Mouse (Mus musculus) megakaryocyte-erythroid progenitor cell, adult 5 weeks (primary cell): ENCODE measurements around the gene Btbd35f20. TPM values are rescaled to one million over a fixed set of nuclear protein-coding genes. Genes with fewer than 3 reads are reported as not detected.

Experiments used
- polyA plus RNA-seq: library from polyadenylated mRNA; stranded (reverse); fragments of >175 nt; gene quantifications from 2 replicates; pipeline ENCODE4 v1.2.3, GENCODE M21; 2012

Gene Btbd35f20
- polyA plus RNA-seq: not detected in 2 replicates

DNA sequence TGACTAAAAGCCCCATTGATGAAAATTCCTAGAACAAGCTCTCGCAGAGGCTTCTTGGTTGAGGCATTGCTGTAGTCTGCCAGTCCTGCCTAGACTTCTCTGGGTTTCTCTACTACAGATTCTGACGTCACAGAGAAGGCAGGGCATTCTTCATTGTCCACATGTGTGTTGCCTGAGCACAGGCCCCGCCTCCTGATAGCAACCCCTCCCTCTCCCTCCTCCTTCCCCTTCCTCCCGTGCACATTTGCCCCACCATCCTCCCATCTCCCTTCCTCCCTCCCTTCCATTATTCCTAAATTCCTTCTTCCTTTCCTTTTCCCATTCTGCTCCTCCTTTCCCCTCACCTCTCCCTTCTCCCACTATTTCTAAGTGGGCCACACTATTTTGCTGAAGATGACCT is at the start of gene Btbd35f20:
Btbd35f20 (minus strand) TSS at position 101 of the 400 bp plus-strand sequence.

Other genes with a start within 250 kb of the Btbd35f20 start
- gene Btbd35f28, start 94.7 kb downstream of the Btbd35f20 start, polyA plus RNA-seq: not detected in 2 replicates
- not detected in 2 replicates for gene Btbd35f17, start 79.4 kb upstream of the Btbd35f20 start, polyA plus RNA-seq